Mouse (Mus musculus): ENCODE measurements at regions not wholly inside any gene's neighbourhood (a gene's known extent, or its start where the extent isn't known, plus 50 kb on each side); places are given as distances from the start of the nearest gene placed in this dataset.

- WGBS = 87% methylated on average over 4 of the region's 4 CpGs
- Histone ChIP-seq H3K27ac (ENCODE audit: insufficient read depth, low read length) (no peak overlapping the region), H3K4me1 (ENCODE audit: control insufficient read depth, insufficient read depth, insufficient read length) (no peaks in the 10 kb centered on the region), H3K27me3 (ENCODE audit: control insufficient read depth, insufficient read depth, low read length) (no peaks in the 10 kb centered on the region), H3K4me3 (ENCODE audit: extremely low read depth, insufficient read depth, insufficient read length) (no peak overlapping the region), H3K36me3 (ENCODE audit: control insufficient read depth, insufficient read depth, low read length) (no peaks in the 10 kb centered on the region)
- TF ChIP-seq POLR2A (IDR thresholded peaks at IDR 0.05; ENCODE audit: low read depth, low read length) (no peak), CTCF (IDR thresholded peaks at IDR 0.05; ENCODE audit: extremely low read depth, insufficient read depth, insufficient read length, insufficient replicate concordance) (no peak)
- DNase-seq (ENCODE audit: low read depth in 1 of 2, low spot score in 2 of 2) = no peak
These were observed 99.2 kb downstream of the Hhipl2 start for GRCm38 (mm10) chr1:183517236-183517635.

GRCm38 (mm10) chr1:183521569-183521968 is 103.6 kb downstream of the Hhipl2 start:
- Histone ChIP-seq H3K27ac (ENCODE audit: insufficient read depth, low read length) (no peak overlapping the region), H3K27me3 (ENCODE audit: control insufficient read depth, insufficient read depth, low read length) (no peaks in the 10 kb centered on the region), H3K4me3 (ENCODE audit: extremely low read depth, insufficient read depth, insufficient read length) (no peak overlapping the region), H3K4me1 (ENCODE audit: control insufficient read depth, insufficient read depth, insufficient read length) (no peaks in the 10 kb centered on the region), H3K36me3 (ENCODE audit: control insufficient read depth, insufficient read depth, low read length) (no peaks in the 10 kb centered on the region)
- no peak for DNase-seq (ENCODE audit: low read depth in 1 of 2, low spot score in 2 of 2)
- WGBS = 89% methylated on average over 7 of the region's 7 CpGs
- TF ChIP-seq CTCF (IDR thresholded peaks at IDR 0.05; ENCODE audit: extremely low read depth, insufficient read depth, insufficient read length, insufficient replicate concordance) (no peak), POLR2A (IDR thresholded peaks at IDR 0.05; ENCODE audit: low read depth, low read length) (no peak)

GRCm38 (mm10) chr1:183533386-183533785 is 115.4 kb downstream of the Hhipl2 start:
- Histone ChIP-seq H3K27ac (ENCODE audit: insufficient read depth, low read length) (no peak overlapping the region), H3K27me3 (ENCODE audit: control insufficient read depth, insufficient read depth, low read length) (no peaks in the 10 kb centered on the region), H3K36me3 (ENCODE audit: control insufficient read depth, insufficient read depth, low read length) (no peaks in the 10 kb centered on the region), H3K4me1 (ENCODE audit: control insufficient read depth, insufficient read depth, insufficient read length) (no peaks in the 10 kb centered on the region), H3K4me3 (ENCODE audit: extremely low read depth, insufficient read depth, insufficient read length) (no peak overlapping the region)
- DNase-seq (ENCODE audit: low read depth in 1 of 2, low spot score in 2 of 2) = no peak
- WGBS = 88% methylated on average over 11 of the region's 11 CpGs
- TF ChIP-seq CTCF (IDR thresholded peaks at IDR 0.05; ENCODE audit: extremely low read depth, insufficient read depth, insufficient read length, insufficient replicate concordance) = no peak
- no peak for TF ChIP-seq POLR2A (IDR thresholded peaks at IDR 0.05; ENCODE audit: low read depth, low read length)

- Histone ChIP-seq H3K4me3 (ENCODE audit: extremely low read depth, insufficient read depth, insufficient read length) (no peak overlapping the region), H3K4me1 (ENCODE audit: control insufficient read depth, insufficient read depth, insufficient read length) (no peaks in the 10 kb centered on the region), H3K36me3 (ENCODE audit: control insufficient read depth, insufficient read depth, low read length) (no peaks in the 10 kb centered on the region), H3K27ac (ENCODE audit: insufficient read depth, low read length) (no peak overlapping the region), H3K27me3 (ENCODE audit: control insufficient read depth, insufficient read depth, low read length) (no peaks in the 10 kb centered on the region)
- DNase-seq (ENCODE audit: low read depth in 1 of 2, low spot score in 2 of 2) = no peak
- WGBS = 85% methylated on average over 7 of the region's 7 CpGs
- TF ChIP-seq CTCF (IDR thresholded peaks at IDR 0.05; ENCODE audit: extremely low read depth, insufficient read depth, insufficient read length, insufficient replicate concordance) (no peak), POLR2A (IDR thresholded peaks at IDR 0.05; ENCODE audit: low read depth, low read length) (no peak)
These were observed 130.9 kb downstream of the Hhipl2 start for GRCm38 (mm10) chr1:183548752-183549387.

GRCm38 (mm10) chr1:183552617-183553016 is 134.6 kb downstream of the Hhipl2 start:
- no peak overlapping the region for H3K4me3 ChIP-seq (ENCODE audit: extremely low read depth, insufficient read depth, insufficient read length)
- H3K36me3 ChIP-seq (ENCODE audit: control insufficient read depth, insufficient read depth, low read length) = no peaks in the 10 kb centered on the region
- H3K27me3 ChIP-seq (ENCODE audit: control insufficient read depth, insufficient read depth, low read length) = no peaks in the 10 kb centered on the region
- no peaks in the 10 kb centered on the region for H3K4me1 ChIP-seq (ENCODE audit: control insufficient read depth, insufficient read depth, insufficient read length)
- TF ChIP-seq CTCF (IDR thresholded peaks at IDR 0.05; ENCODE audit: extremely low read depth, insufficient read depth, insufficient read length, insufficient replicate concordance) = no peak
- no peak for TF ChIP-seq POLR2A (IDR thresholded peaks at IDR 0.05; ENCODE audit: low read depth, low read length)
- DNase-seq (ENCODE audit: low read depth in 1 of 2, low spot score in 2 of 2) = no peak
- no peak overlapping the region for H3K27ac ChIP-seq (ENCODE audit: insufficient read depth, low read length)
- 91% methylated on average over 4 of the region's 4 CpGs for WGBS

GRCm38 (mm10) chr1:183553219-183553618 is 135.2 kb downstream of the Hhipl2 start:
- no peak overlapping the region for H3K27ac ChIP-seq (ENCODE audit: insufficient read depth, low read length)

GRCm38 (mm10) chr1:183562853-183563252 is 144.8 kb downstream of the Hhipl2 start:
- 87% methylated on average over 3 of the region's 3 CpGs for WGBS
- no peak overlapping the region for H3K27ac ChIP-seq (ENCODE audit: insufficient read depth, low read length)
- no peak for DNase-seq (ENCODE audit: low read depth in 1 of 2, low spot score in 2 of 2)
- no peak overlapping the region for H3K4me3 ChIP-seq (ENCODE audit: extremely low read depth, insufficient read depth, insufficient read length)
- no peaks in the 10 kb centered on the region for H3K27me3 ChIP-seq (ENCODE audit: control insufficient read depth, insufficient read depth, low read length)
- H3K4me1 ChIP-seq (ENCODE audit: control insufficient read depth, insufficient read depth, insufficient read length) = no peaks in the 10 kb centered on the region
- TF ChIP-seq CTCF (IDR thresholded peaks at IDR 0.05; ENCODE audit: extremely low read depth, insufficient read depth, insufficient read length, insufficient replicate concordance) = no peak
- no peak for TF ChIP-seq POLR2A (IDR thresholded peaks at IDR 0.05; ENCODE audit: low read depth, low read length)
- H3K36me3 ChIP-seq (ENCODE audit: control insufficient read depth, insufficient read depth, low read length) = no peaks in the 10 kb centered on the region

More at GRCm38 (mm10) chr1:183553219-183553618, 135.2 kb downstream of the Hhipl2 start:
- Histone ChIP-seq H3K36me3 (ENCODE audit: control insufficient read depth, insufficient read depth, low read length) (no peaks in the 10 kb centered on the region), H3K4me1 (ENCODE audit: control insufficient read depth, insufficient read depth, insufficient read length) (no peaks in the 10 kb centered on the region), H3K27me3 (ENCODE audit: control insufficient read depth, insufficient read depth, low read length) (no peaks in the 10 kb centered on the region), H3K4me3 (ENCODE audit: extremely low read depth, insufficient read depth, insufficient read length) (no peak overlapping the region)
- WGBS = 69% methylated on average over 8 of the region's 8 CpGs
- TF ChIP-seq POLR2A (IDR thresholded peaks at IDR 0.05; ENCODE audit: low read depth, low read length) (no peak), CTCF (IDR thresholded peaks at IDR 0.05; ENCODE audit: extremely low read depth, insufficient read depth, insufficient read length, insufficient replicate concordance) (no peak)
- DNase-seq (ENCODE audit: low read depth in 1 of 2, low spot score in 2 of 2) = no peak
